Mouse (Mus musculus) cerebellum, postnatal 14 days (tissue): ENCODE results near the gene Ppp1r36.

Experiments used
- DNase-seq, 2 experiments: peaks; one replicate each; pipeline ENCODE4 v3.0.0; 2021; ENCODE audit warnings: mixed read lengths in 2 of 2

Ppp1r36 gene

GRCm38 (mm10) chr12:76417433-76417854 lies at the start of gene Ppp1r36:
Ppp1r36 (plus strand) TSS chr12:76417538.
- no peak for DNase-seq

GRCm38 (mm10) chr12:76368201-76368789 lies 49.0 kb upstream of the Ppp1r36 start:
- DNase-seq = peak; percentile 15 to 23

GRCm38 (mm10) chr12:76368790-76369205 lies 48.5 kb upstream of the Ppp1r36 start:
- DNase-seq = peak; percentile 83 to 88

- peak; percentile 89 to 93 for DNase-seq
Measured at GRCm38 (mm10) chr12:76369206-76369977, 47.9 kb upstream of the Ppp1r36 start, which contains the start of gene Zbtb25. Zbtb25 (minus strand) TSS chr12:76369602.

DNA sequence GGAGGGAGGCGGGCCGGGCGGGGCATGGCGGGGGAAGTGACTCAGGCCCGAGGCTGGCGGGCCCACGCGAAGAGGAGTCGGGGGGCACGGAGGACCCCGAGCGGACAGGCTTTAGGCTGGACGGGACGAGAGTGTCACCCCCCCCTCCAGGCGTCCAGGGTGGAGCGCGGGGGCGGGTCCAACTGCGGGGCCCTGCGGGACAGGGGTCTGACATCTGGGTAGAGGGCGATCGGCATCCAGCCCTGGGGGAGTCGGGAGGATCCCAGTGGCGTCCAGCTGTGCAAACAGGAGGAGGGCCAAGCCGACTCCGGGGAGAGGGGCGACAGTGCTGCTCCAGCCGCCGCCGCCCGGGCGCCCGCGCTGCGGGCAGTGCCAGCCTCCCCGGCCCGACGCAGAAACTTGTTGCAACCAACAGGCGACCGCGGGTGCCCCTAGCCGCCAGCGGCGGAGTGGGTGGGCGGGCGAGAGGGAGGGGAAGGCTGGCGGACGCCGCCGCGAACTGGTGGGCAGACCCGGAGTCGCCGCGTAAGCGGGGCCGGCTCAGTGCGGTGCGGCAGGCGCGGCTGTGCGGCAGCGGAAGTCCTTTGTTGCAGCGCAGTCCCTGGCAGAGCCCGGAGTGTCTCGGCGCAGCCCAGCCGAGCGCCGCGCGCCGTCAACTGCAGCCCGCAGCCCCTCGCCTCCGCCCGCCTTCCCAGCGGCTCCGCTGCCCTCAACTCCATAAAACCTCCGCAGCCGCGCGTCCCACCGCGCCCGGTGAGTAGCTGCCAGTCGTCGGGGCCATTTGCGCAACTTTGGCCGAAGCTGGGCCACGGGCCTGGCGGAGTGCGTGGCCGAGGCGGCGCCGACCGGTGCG lies 47.1 kb upstream of the Ppp1r36 start, which contains the start of gene Zbtb1:
TSS of gene Zbtb1 (plus strand) at position 289 of the 853 bp plus-strand sequence.
- peak; percentile 79 to 81 for DNase-seq

- peak; percentile 60 to 63 for DNase-seq
Measured at GRCm38 (mm10) chr12:76370831-76371571, 46.3 kb upstream of the Ppp1r36 start.

GRCm38 (mm10) chr12:76372046-76372445 lies 45.3 kb upstream of the Ppp1r36 start:
- DNase-seq = no peak

DNA sequence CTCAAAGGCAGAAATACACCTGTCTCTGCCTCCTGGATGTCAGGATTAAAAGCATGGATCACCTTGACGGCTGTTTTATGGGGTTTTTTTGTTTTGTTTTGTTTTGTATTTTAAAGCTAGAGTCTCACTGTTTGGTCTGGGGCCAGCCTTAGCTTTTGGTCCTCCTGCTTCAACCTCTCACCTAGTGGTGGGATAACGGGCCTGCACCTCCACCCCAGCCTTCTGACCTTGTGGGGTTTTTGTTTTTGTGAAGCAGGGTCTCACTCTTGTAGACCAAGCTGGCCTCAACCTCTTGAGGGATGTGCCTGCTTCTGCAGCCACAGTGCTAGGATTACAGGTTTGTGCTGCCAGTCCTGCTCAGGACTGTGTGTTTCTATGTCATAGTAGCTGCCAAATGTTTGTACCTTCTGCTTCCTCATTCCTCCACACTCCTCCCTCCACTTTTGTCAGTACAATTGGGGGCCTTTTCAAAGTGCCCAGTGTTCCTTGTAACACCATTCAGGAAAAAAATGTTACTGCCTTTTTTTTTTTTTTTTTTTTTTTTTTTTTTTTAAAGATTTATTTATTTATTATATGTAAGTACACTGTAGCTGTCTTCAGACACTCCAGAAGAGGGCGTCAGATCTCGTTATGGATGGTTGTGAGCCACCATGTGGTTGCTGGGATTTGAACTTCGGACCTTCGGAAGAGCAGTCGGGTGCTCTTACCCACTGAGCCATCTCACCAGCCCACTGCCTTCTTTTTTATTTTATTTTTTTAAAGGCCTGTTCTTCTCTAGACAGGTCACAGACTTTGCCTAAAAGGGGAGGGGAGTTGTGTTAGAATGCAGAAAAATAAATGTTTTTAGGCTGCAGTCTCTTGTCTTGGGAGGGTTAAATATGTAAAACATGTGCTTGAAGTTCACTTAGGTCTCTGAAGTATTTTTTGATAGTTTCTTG lies 44.2 kb upstream of the Ppp1r36 start:
- DNase-seq = peak in 1 of 2 experiments; percentile 42

DNA sequence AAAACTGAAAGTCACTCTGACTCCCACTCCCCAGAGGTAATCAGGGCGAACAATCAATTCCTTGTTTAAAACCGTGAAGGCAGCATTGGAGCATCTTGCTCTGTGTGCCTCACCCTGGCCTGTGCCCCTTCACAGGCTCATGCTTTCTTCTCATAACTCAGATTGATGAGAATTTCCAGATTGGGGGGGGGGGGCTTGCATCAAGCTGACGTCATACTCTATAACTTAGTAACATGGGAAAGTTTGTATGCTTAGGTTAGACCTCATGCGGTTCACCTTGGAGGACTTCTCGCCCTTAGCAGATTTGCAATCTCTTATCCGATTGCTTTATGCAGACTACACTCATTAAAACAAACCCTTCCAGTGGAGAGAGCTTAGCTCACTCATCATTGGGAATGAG lies 43.3 kb upstream of the Ppp1r36 start:
- DNase-seq = no peak

GRCm38 (mm10) chr12:76374911-76375310 lies 42.4 kb upstream of the Ppp1r36 start:
- no peak for DNase-seq

- no peak for DNase-seq
Measured at GRCm38 (mm10) chr12:76375506-76375905, 41.8 kb upstream of the Ppp1r36 start.

DNA sequence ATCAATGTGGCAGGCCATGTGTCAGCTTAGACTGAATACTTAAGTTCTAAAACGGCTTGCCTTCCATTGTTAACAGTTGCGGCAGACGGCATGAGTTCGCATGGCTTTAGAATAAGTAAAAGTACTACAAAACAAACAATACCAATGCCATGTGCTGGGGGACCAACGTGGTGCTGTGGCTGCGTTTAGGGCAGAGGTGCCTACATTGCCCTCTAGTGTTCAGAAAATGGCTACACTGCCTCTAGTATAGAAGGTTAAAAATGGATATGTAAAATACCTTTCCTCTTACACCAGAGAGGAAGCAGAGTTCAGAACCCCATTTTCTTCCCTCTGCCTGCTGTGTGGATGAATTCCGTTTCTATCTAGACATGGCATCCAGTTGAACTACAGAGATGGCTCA lies 40.7 kb upstream of the Ppp1r36 start:
- DNase-seq = peak; percentile 37 to 44

- no peak for DNase-seq
Measured at GRCm38 (mm10) chr12:76377059-76377458, 40.3 kb upstream of the Ppp1r36 start.

DNA sequence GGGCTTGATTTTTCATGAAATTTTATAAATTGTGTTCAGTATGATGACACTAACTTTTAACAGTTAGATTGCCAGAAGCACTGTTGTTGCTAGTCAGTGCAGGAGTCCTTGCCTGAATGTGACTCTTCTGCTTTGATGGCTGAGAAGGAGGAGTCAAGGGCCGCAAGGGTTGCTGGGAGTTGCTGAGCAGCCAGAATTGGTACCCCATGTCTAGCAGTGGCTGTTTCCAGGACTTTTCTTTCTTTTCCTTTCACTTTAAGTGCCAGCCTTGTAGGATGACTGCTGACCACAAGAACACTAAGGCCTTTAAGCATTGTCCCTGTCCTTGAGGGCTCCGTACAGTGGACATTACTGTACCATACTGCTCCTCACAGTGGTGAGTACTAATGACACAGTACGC lies 39.6 kb upstream of the Ppp1r36 start:
- DNase-seq = no peak

DNA sequence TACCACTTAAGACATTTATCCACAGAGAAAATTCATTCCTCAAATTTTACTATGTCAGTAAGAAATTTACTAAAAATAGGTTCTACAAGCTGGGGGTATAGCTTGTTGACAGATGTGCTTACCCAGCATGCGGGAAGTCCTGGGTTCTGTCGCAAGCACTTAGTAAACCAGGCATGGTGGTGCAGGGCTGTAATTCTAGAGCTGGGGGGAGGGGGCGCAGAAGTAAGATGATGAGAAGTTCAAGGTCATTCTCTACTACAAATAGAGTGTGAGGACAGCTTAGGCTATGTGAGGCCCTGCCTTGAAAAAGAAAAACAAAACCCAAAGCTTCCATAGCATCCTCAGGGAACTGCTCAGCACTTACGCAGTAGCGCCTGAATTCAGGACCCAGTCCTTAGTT lies 38.8 kb upstream of the Ppp1r36 start:
- DNase-seq = no peak

DNA sequence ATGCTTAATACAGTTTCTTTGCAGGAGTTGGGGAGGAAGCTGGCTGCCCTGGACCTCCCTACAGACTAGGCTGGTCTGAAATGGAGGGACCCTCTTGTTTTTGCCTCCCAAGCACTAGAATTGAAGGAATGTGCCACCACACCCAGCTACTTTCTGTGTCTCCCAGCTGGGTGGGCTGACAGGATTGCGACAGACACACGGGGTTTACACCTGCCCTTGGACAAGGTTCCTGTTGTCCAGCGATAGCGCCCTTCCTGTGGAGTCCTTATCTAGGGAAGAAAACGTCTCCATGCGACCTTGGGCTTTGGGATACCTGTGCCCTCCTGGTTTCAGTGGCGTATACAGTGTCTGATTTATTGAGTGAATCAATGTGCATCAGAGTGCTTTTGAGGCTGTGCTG lies 37.2 kb upstream of the Ppp1r36 start:
- no peak for DNase-seq

DNA sequence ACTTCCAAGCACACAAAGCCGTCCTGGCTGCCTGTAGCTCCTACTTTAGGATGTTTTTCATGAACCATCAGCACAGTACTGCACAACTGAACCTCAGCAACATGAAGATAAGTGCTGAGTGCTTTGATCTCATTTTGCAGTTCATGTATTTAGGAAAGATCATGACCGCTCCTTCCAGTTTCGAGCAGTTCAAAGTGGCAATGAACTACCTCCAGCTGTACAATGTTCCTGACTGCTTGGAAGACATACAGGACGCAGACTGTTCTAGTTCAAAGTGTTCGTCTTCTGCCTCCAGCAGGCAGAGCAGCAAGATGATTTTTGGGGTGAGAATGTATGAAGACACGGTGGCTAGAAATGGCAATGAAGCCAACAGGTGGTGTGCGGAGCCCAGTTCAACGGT lies 32.0 kb upstream of the Ppp1r36 start:
- no peak for DNase-seq

- DNase-seq = peak; percentile 54 to 58
Measured at GRCm38 (mm10) chr12:76388794-76389193, 28.5 kb upstream of the Ppp1r36 start.

GRCm38 (mm10) chr12:76391595-76392271 lies 25.6 kb upstream of the Ppp1r36 start:
- no peak for DNase-seq

GRCm38 (mm10) chr12:76392979-76393378 lies 24.4 kb upstream of the Ppp1r36 start:
- no peak for DNase-seq

DNA sequence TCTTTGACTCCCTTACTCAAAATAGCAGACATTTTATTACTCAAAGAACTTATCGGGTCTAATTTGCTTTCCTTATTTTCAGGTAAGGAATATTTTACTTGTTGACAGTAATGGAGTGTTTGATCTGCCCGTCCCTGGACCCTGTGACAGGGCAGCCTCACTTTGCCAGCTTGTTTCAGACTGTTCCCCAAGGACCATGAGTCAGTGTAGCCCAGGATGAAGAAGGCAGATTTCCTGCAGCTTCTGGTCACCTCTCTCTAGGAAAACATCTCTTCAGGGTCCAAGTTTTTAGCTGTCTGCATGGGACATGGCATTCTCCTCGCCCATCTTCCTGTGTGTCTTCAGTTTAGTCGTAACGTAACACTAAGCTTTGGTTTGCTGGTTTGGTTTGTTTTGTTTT lies 20.1 kb upstream of the Ppp1r36 start:
- DNase-seq = no peak
